Mouse (Mus musculus) MEL (cell line): ENCODE results near the gene Tlr11.

Source experiments
- CHD1 ChIP-seq: IDR thresholded peaks from 2 replicates; pipeline ENCODE4 v1.6.1; 2012; ENCODE audit warnings: low read depth, mild to moderate bottlenecking, inconsistent platforms, low read length, improper control_type of control experiment
- CTCF ChIP-seq, 3 experiments: IDR thresholded peaks in 2 of 3; conservative IDR thresholded peaks in 1 of 3; 2 replicates each; pipeline ENCODE4 v1.5.1; 2011 to 2012; ENCODE audit warnings: low read length in 3 of 3, low read depth in 2 of 3, mild to moderate bottlenecking in 2 of 3, improper control_type of control experiment in 1 of 3, inconsistent platforms in 1 of 3, mixed read lengths in 1 of 3, moderate library complexity in 1 of 3; ENCODE audit not compliant: control insufficient read depth in 1 of 3, insufficient read depth in 1 of 3, poor library complexity in 1 of 3, severe bottlenecking in 1 of 3
- EP300 ChIP-seq, 2 experiments: IDR thresholded peaks; 2 replicates each; pipeline ENCODE4 v1.6.1; 2011; ENCODE audit warnings: improper control_type of control experiment in 2 of 2, low read length in 2 of 2, low read depth in 1 of 2, mild to moderate bottlenecking in 1 of 2
- MAX ChIP-seq: IDR thresholded peaks from 2 replicates; pipeline ENCODE4 v1.6.1; 2011; ENCODE audit warnings: low read length, improper control_type of control experiment
- MAZ ChIP-seq: IDR thresholded peaks from 2 replicates; pipeline ENCODE4 v1.6.1; 2012; ENCODE audit warnings: low read depth, mild to moderate bottlenecking, inconsistent platforms, low read length, improper control_type of control experiment
- MXI1 ChIP-seq: IDR thresholded peaks from 2 replicates; pipeline ENCODE4 v1.6.1; 2011; ENCODE audit warnings: mild to moderate bottlenecking, low read depth, low read length, improper control_type of control experiment
- MYC ChIP-seq: IDR thresholded peaks from 2 replicates; pipeline ENCODE4 v1.6.1; 2011; ENCODE audit warnings: low read depth, mild to moderate bottlenecking, low read length, improper control_type of control experiment, moderate library complexity
- TAL1 ChIP-seq: IDR thresholded peaks from 2 replicates; pipeline ENCODE4 v1.6.1; 2012; ENCODE audit warnings: mild to moderate bottlenecking, inconsistent platforms, low read length, moderate library complexity, mixed read lengths

DNA sequence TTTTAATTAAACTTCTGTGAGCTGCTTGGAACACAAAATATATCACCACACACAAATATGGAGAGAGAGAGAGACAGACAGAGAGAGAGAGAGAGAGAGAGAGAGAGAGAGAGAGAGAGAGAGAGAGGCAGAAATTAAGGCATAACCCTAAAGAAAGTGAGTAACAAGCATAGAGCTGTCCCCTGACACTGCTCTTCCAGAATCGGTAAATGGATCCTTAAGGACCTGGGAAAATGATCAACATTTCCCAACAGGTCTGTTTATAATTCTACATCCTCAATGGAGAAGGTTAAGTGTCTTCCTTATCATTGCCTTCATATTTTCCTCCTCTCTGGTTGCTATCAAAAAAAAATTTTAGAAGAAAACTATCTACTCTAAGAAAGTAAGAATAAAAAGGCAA is 49.6 kb downstream of the Tlr11 start, which contains the start of gene Olfr738:
- no peak for TF ChIP-seq MXI1
- no peak for TF ChIP-seq CTCF (IDR thresholded peaks at IDR 0.05 in 2 of 3, conservative IDR thresholded peaks at IDR 0.05 in 1 of 3; ENCODE audit: control insufficient read depth in 1 of 3, insufficient read depth in 1 of 3, low read depth in 2 of 3, low read length in 3 of 3, poor library complexity in 1 of 3, severe bottlenecking in 1 of 3)
- no peak for TF ChIP-seq CHD1
- TF ChIP-seq EP300 (IDR thresholded peaks at IDR 0.05; ENCODE audit: low read depth in 1 of 2, low read length in 2 of 2), result no peak
- TF ChIP-seq TAL1, result no peak
- TF ChIP-seq MYC, result no peak
- no peak for TF ChIP-seq MAX
- TF ChIP-seq MAZ, result no peak
